Comparison of ENCODE assay signal across 12 mouse cellular contexts in the genomic region with DNA sequence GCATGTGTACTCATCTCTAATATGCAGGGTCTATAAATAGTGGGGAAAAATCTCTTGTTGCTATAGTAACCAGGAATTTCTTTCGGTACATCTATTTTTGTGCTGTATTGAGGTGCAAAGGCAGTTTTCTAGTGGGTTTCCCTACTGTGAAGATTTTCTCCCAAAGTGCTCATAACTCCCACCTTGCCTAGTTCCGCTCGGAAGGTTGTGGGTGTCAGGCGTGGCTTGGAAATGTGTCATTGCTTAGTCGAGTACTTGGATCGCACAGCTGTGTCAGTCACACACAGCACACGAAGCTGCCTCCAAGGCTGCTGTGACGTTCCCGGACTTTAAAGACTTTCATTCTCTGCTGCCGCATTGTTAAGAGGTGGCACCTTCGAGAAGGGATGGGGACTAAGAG.
DNase-seq lines count a peak whose midpoint lies in the region; ATAC-seq lines count a peak whose summit lies in the region.
"Had no signal": no experiment of that assay in that cellular context is flagged by ENCODE, and none has a peak within 500 bp of the region (broad histone marks: within the 10 kb centered on the region; RNA-seq: fewer than 3 reads in every experiment).

No protein-coding gene starts in this region.

- no peaks in the 10 kb centered on the region for H3K36me3 ChIP-seq in midbrain, embryonic 14.5 days (ENCODE audit: control insufficient read depth, insufficient read depth, low read length)
- no peaks in the 10 kb centered on the region for H3K36me3 ChIP-seq in midbrain, embryonic 10.5 days
- H3K36me3 ChIP-seq: heart, embryonic 10.5 days; midbrain, embryonic 12.5 days had no signal

- peak; percentile 39 for DNase-seq in midbrain, embryonic 14.5 days
- DNase-seq in midbrain, embryonic 10.5 days (ENCODE audit: low spot score): no peak
- DNase-seq in frontal cortex, postnatal 36 days (ENCODE audit: low spot score in 2 of 2): peak; percentile 75 to 87
- DNase-seq in left cerebral cortex, postnatal 36 days (ENCODE audit: low spot score in 2 of 2): peak; percentile 75 to 79
- no peak for DNase-seq in heart, postnatal 36 days
- no peak for DNase-seq in ovary, postnatal 36 days (ENCODE audit: low spot score)
- DNase-seq: cerebellum, adult 11 months; liver, postnatal 0 days had no signal

- no peak for ATAC-seq in midbrain, embryonic 14.5 days (ENCODE audit: low FRiP score, low TSS enrichment)
- ATAC-seq in megakaryocyte, adult 5-6 weeks (ENCODE audit: poor library complexity, severe bottlenecking): no peak
- ATAC-seq: activated CD4-positive, CD25-positive, alpha-beta regulatory T cell, adult 4 months; liver, postnatal 0 days had no signal

- H3K27me3 ChIP-seq in midbrain, embryonic 14.5 days (ENCODE audit: control insufficient read depth, insufficient read depth, low read length): no peaks in the 10 kb centered on the region
- H3K27me3 ChIP-seq in midbrain, embryonic 10.5 days (ENCODE audit: low read depth, poor library complexity, severe bottlenecking): no peaks in the 10 kb centered on the region
- H3K27me3 ChIP-seq: midbrain, embryonic 12.5 days had no signal

- WGBS in midbrain, embryonic 14.5 days: 79% methylated on average over 11 of the region's 11 CpGs
- WGBS in midbrain, embryonic 10.5 days: 87% methylated on average over 11 of the region's 11 CpGs

- no peaks in the 10 kb centered on the region for H3K4me1 ChIP-seq in midbrain, embryonic 14.5 days (ENCODE audit: control insufficient read depth, insufficient read depth, low read length)
- no peaks in the 10 kb centered on the region for H3K4me1 ChIP-seq in midbrain, embryonic 10.5 days
- H3K4me1 ChIP-seq: heart, embryonic 10.5 days; midbrain, embryonic 12.5 days had no signal

- H3K4me3 ChIP-seq in midbrain, embryonic 14.5 days (replicated peaks; ENCODE audit: low read depth, low read length): no peak overlapping the region
- H3K4me3 ChIP-seq in midbrain, embryonic 10.5 days: no peak overlapping the region
- H3K4me3 ChIP-seq: heart, embryonic 10.5 days; midbrain, embryonic 12.5 days had no signal

- H3K9me3 ChIP-seq in midbrain, embryonic 14.5 days (ENCODE audit: control insufficient read depth, low read length): no peaks in the 10 kb centered on the region
- no peaks in the 10 kb centered on the region for H3K9me3 ChIP-seq in midbrain, embryonic 10.5 days (replicated peaks)
- H3K9me3 ChIP-seq: heart, embryonic 10.5 days; midbrain, embryonic 12.5 days had no signal

- H3K27ac ChIP-seq in midbrain, embryonic 14.5 days (replicated peaks; ENCODE audit: low read depth, low read length): 0 out of 2 replicates have a peak overlapping the region, but pooled peaks have one; percentile 20
- H3K27ac ChIP-seq in midbrain, embryonic 10.5 days (replicated peaks): no peak overlapping the region
- H3K27ac ChIP-seq: heart, embryonic 10.5 days; midbrain, embryonic 12.5 days had no signal

- H3K9ac ChIP-seq in midbrain, embryonic 14.5 days (replicated peaks; ENCODE audit: low read length): no peak overlapping the region
- H3K9ac ChIP-seq: liver, postnatal 0 days; midbrain, embryonic 12.5 days had no signal

- intact Hi-C loops in left cerebral cortex, postnatal 36 days (cut with DNase I): loop anchor here (2.0 to 10.0 kb wide), 3 partner anchors 66 to 839 kb away; no protein-coding TSS in a partner anchor
- intact Hi-C loops in heart, postnatal 36 days (cut with DNase I): no loop called here

- no peak overlapping the region for H3K4me2 ChIP-seq in midbrain, embryonic 14.5 days (ENCODE audit: low read length)
- H3K4me2 ChIP-seq: midbrain, embryonic 12.5 days had no signal

Comparison
In these comparisons a context has a peak if more than half of its experiments do, and no peak if none do; other contexts are left out.
1. DNase-seq: peak in midbrain, embryonic 14.5 days (single experiment), frontal cortex, postnatal 36 days (2 of 2) and left cerebral cortex, postnatal 36 days (2 of 2); none in midbrain, embryonic 10.5 days (single experiment), heart, postnatal 36 days (0 of 2) and ovary, postnatal 36 days (single experiment).